Mouse (Mus musculus) layer of hippocampus, adult 2 months (tissue): ENCODE results near the gene Gng7. TPM values are rescaled to one million over a fixed set of nuclear protein-coding genes. Genes with fewer than 3 reads are reported as not detected.
A peak's percentile ranks its signal among the peaks of the same experiment; 100 is the strongest.

Experiments
- DNase-seq, 2 experiments: peaks; one replicate each; pipeline ENCODE4 v3.0.0; 2022; ENCODE audit warnings: low spot score in 2 of 2
- H3K27ac ChIP-seq: fragments of 200-600 bp; 2 replicates; pipeline ENCODE4 v1.8.1; 2022
- H3K4me3 ChIP-seq: fragments of 200-600 bp; 2 replicates; pipeline ENCODE4 v1.8.1; 2022; ENCODE audit warnings: mild to moderate bottlenecking
- CTCF ChIP-seq: fragments of 200-600 bp; conservative IDR thresholded peaks from 2 replicates; pipeline ENCODE4 v1.8.1; 2022; ENCODE audit warnings: antibody characterized with exemption, mild to moderate bottlenecking, moderate library complexity
- total RNA-seq, 2 experiments: library from RNA; stranded (reverse); gene quantifications; 2 replicates each; pipeline ENCODE4 v1.2.3; 2021

Gng7 gene
- total RNA-seq, 2 experiments from 2014 or later, result 161 to 176 TPM

- TF ChIP-seq CTCF, result no peak
- no peak for DNase-seq
- Histone ChIP-seq H3K4me3 (no peak overlapping the region), H3K27ac (no peak overlapping the region; the same call in 1 of the 2 replicates)
Observed at GRCm38 (mm10) chr10:80967101-80967656, 47.6 kb downstream of the Gng7 start.

GRCm38 (mm10) chr10:80966296-80966695 lies 48.4 kb downstream of the Gng7 start:
- no peak for TF ChIP-seq CTCF
- DNase-seq, result no peak
- H3K4me3 ChIP-seq, result no peak overlapping the region
- no peak overlapping the region for H3K27ac ChIP-seq

- no peak for TF ChIP-seq CTCF
- Histone ChIP-seq H3K27ac (peak overlapping the region; percentile 76), H3K4me3 (no peak overlapping the region)
- DNase-seq, result no peak
Observed at GRCm38 (mm10) chr10:80963031-80963975, 51.4 kb downstream of the Gng7 start.

GRCm38 (mm10) chr10:80962585-80962984 lies 52.2 kb downstream of the Gng7 start:
- peak overlapping the region; percentile 76 for H3K27ac ChIP-seq
- DNase-seq, result peak in 1 of 2 experiments; percentile 32
- no peak for TF ChIP-seq CTCF
- no peak overlapping the region for H3K4me3 ChIP-seq

- DNase-seq, result no peak
- peak overlapping the region; percentile 76 for H3K27ac ChIP-seq
- H3K4me3 ChIP-seq, result no peak overlapping the region
- no peak for TF ChIP-seq CTCF
Observed at GRCm38 (mm10) chr10:80962051-80962472, 52.7 kb downstream of the Gng7 start.

- peak overlapping the region; percentile 64 for H3K27ac ChIP-seq
- DNase-seq, result no peak
- peak; percentile 79 for TF ChIP-seq CTCF
- no peak overlapping the region for H3K4me3 ChIP-seq
Observed at GRCm38 (mm10) chr10:80960551-80961508, 53.9 kb downstream of the Gng7 start.

- Histone ChIP-seq H3K27ac (no peak overlapping the region), H3K4me3 (no peak overlapping the region)
- no peak for TF ChIP-seq CTCF
- no peak for DNase-seq
Observed at GRCm38 (mm10) chr10:80958979-80959637, 55.6 kb downstream of the Gng7 start.

- DNase-seq, result no peak
- TF ChIP-seq CTCF, result no peak
- H3K27ac ChIP-seq, result no peak overlapping the region
- H3K4me3 ChIP-seq, result no peak overlapping the region
Observed at GRCm38 (mm10) chr10:80957791-80958190, 57.0 kb downstream of the Gng7 start.

- no peak for DNase-seq
- Histone ChIP-seq H3K27ac (no peak overlapping the region), H3K4me3 (no peak overlapping the region)
- TF ChIP-seq CTCF, result no peak
Observed at GRCm38 (mm10) chr10:80956901-80957300, 57.8 kb downstream of the Gng7 start.

- TF ChIP-seq CTCF, result no peak
- H3K27ac ChIP-seq, result no peak overlapping the region
- no peak for DNase-seq
- no peak overlapping the region for H3K4me3 ChIP-seq
Observed at GRCm38 (mm10) chr10:80956385-80956784, 58.4 kb downstream of the Gng7 start.

- peak in 1 of 2 experiments; percentile 72 for DNase-seq
- H3K4me3 ChIP-seq, result no peak overlapping the region
- peak; percentile 92 for TF ChIP-seq CTCF
- peak overlapping the region; percentile 18; the same call in 1 of the 2 replicates for H3K27ac ChIP-seq
Observed at GRCm38 (mm10) chr10:80955536-80955935, 59.2 kb downstream of the Gng7 start.

GRCm38 (mm10) chr10:80954843-80955242 lies 59.9 kb downstream of the Gng7 start:
- TF ChIP-seq CTCF, result no peak
- no peak overlapping the region for H3K27ac ChIP-seq
- no peak for DNase-seq
- H3K4me3 ChIP-seq, result no peak overlapping the region
